23 mouse cellular contexts compared by ENCODE assay signal in the genomic region with DNA sequence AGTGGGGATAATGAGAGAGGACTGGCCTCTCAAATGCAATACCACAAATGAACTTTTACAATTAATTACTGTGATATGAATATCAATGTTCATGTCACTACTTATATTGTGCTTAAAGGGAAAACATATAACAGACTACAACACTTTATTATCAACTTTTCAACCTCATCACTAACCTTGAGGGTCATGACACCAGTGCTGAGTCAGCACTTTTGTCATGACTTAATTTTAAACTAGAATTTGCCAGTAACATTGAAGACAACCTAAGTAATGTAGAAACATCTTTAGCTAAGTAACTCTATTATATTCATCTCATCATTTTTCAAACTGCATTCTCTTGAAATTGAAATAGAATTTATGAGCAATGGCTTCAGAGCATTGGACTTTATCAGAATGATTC.
DNase-seq lines count a peak whose midpoint lies in the region; ATAC-seq and TF ChIP-seq lines count a peak whose summit lies in the region.
"Had no signal": no experiment of that assay in that cellular context is flagged by ENCODE, and none has a peak within 500 bp of the region (broad histone marks: within the 10 kb centered on the region; RNA-seq: fewer than 3 reads in every experiment).

No protein-coding gene starts in this region.

- TF ChIP-seq CTCF in CH12.LX (conservative IDR thresholded peaks at IDR 0.05 in 1 of 2, IDR thresholded peaks at IDR 0.05 in 1 of 2; ENCODE audit: low read depth in 2 of 2, low read length in 2 of 2), result no peak
- TF ChIP-seq CTCF in MEL (IDR thresholded peaks at IDR 0.05 in 2 of 3, conservative IDR thresholded peaks at IDR 0.05 in 1 of 3; ENCODE audit: control insufficient read depth in 1 of 3, insufficient read depth in 1 of 3, low read depth in 2 of 3, low read length in 3 of 3, poor library complexity in 1 of 3, severe bottlenecking in 1 of 3), result no peak

- H3K4me1 ChIP-seq in CH12.LX (ENCODE audit: control insufficient read depth in 1 of 2, insufficient read depth in 2 of 2), result no peaks in the 10 kb centered on the region
- H3K4me1 ChIP-seq in ES-E14 (ENCODE audit: control insufficient read depth in 2 of 2, insufficient read depth in 2 of 2, low read length in 2 of 2, poor library complexity in 1 of 2), result no peaks in the 10 kb centered on the region
- no peaks in the 10 kb centered on the region for H3K4me1 ChIP-seq in MEL (ENCODE audit: control insufficient read depth in 1 of 2, insufficient read depth in 2 of 2, low read length in 2 of 2)
- no peaks in the 10 kb centered on the region for H3K4me1 ChIP-seq in forebrain, embryonic 13.5 days

- H3K9ac ChIP-seq in CH12.LX (ENCODE audit: insufficient read depth, low read depth) (no peak overlapping the region), ES-E14 (ENCODE audit: insufficient read depth, low read depth, low read length, poor library complexity, severe bottlenecking) (no peak overlapping the region), MEL (ENCODE audit: control insufficient read depth, low read depth, low read length, poor library complexity, severe bottlenecking) (no peak overlapping the region)
- no peak overlapping the region for H3K9ac ChIP-seq in forebrain, embryonic 13.5 days

- TF ChIP-seq POLR2A in CH12.LX (IDR thresholded peaks at IDR 0.05; ENCODE audit: low read depth, low read length) (no peak), MEL (IDR thresholded peaks at IDR 0.05; ENCODE audit: control insufficient read depth in 1 of 2, insufficient read depth in 1 of 2, low read depth in 1 of 2, low read length in 2 of 2, poor library complexity in 1 of 2) (no peak)

- ATAC-seq in megakaryocyte, adult 5-6 weeks (ENCODE audit: poor library complexity, severe bottlenecking), result no peak
- no peak for ATAC-seq in forebrain, embryonic 13.5 days
- ATAC-seq: activated CD4-positive, CD25-positive, alpha-beta regulatory T cell, adult 4 months; CD4-positive, CD25-positive, alpha-beta regulatory T cell, adult 4 months; Patski had no signal

- no peak overlapping the region for H3K4me3 ChIP-seq in CH12.LX (replicated peaks in 1 of 3; ENCODE audit: low read depth in 2 of 3, low read length in 2 of 3, poor library complexity in 1 of 3)
- H3K4me3 ChIP-seq in ES-E14 (ENCODE audit: insufficient read depth in 1 of 2, low read depth in 1 of 2, low read length in 2 of 2, poor library complexity in 1 of 2, severe bottlenecking in 1 of 2), result no peak overlapping the region
- no peak overlapping the region for H3K4me3 ChIP-seq in MEL (ENCODE audit: control insufficient read depth in 1 of 2, insufficient read depth in 1 of 2, low read depth in 2 of 2, low read length in 2 of 2)
- no peak overlapping the region for H3K4me3 ChIP-seq in forebrain, embryonic 13.5 days

- H3K36me3 ChIP-seq in CH12.LX (replicated peaks in 1 of 2; ENCODE audit: control insufficient read depth in 1 of 2, insufficient read depth in 1 of 2, low read length in 1 of 2), result no peaks in the 10 kb centered on the region
- H3K36me3 ChIP-seq in ES-E14 (ENCODE audit: control insufficient read depth, insufficient read depth, low read length, poor library complexity, severe bottlenecking), result no peaks in the 10 kb centered on the region
- H3K36me3 ChIP-seq in MEL (ENCODE audit: control insufficient read depth in 1 of 2, insufficient read depth in 2 of 2, low read length in 2 of 2), result no peaks in the 10 kb centered on the region
- H3K36me3 ChIP-seq in forebrain, embryonic 13.5 days (ENCODE audit: poor library complexity, severe bottlenecking), result no peaks in the 10 kb centered on the region
- H3K36me3 ChIP-seq: G1E had no signal

- H3K79me2 ChIP-seq in CH12.LX (replicated peaks; ENCODE audit: control insufficient read depth, extremely low read depth, insufficient read depth, poor library complexity, severe bottlenecking), result no peaks in the 10 kb centered on the region
- no peaks in the 10 kb centered on the region for H3K79me2 ChIP-seq in MEL (ENCODE audit: control insufficient read depth, insufficient read depth, low read length, poor library complexity)

- in situ Hi-C loops in CH12.LX (cut with MboI; ENCODE audit: low pct_ligation_motif_present, low pct_unique_long_range_greater_than_20kb, low sequenced_read_pairs) (no loop called here), ES-E14 (cut with MboI; ENCODE audit: low sequenced_read_pairs in 2 of 2, unreplicated experiment in 2 of 2) (no loop called here)

- DNase-seq in CH12.LX (ENCODE audit: extremely low read depth) (no peak), ES-E14 (ENCODE audit: low read depth, low spot score) (no peak), MEL (ENCODE audit: low read depth, low spot score) (no peak)
- no peak for DNase-seq in right cerebral cortex, postnatal 14 days
- DNase-seq: adrenal gland, adult 2 months; adrenal gland, adult 8-10 months; adrenal gland, postnatal 10 days; adrenal gland, postnatal 14 days; adrenal gland, postnatal 25 days; adrenal gland, postnatal 36 days; B cell, adult 2 months; cerebellum, adult 11 months; cerebellum, adult 11-12 months; cerebellum, adult 18-20 months; cerebellum, adult 2 months; cerebellum, adult 8-10 months; cerebellum, adult 9-10 months had no signal

- TF ChIP-seq EP300 in CH12.LX (IDR thresholded peaks at IDR 0.05; ENCODE audit: low read length), result no peak
- no peak for TF ChIP-seq EP300 in MEL (IDR thresholded peaks at IDR 0.05; ENCODE audit: low read depth in 1 of 2, low read length in 2 of 2)

- dilution Hi-C loops in CH12.LX (cut with MboI; ENCODE audit: extremely low pct_ligation_motif_present, extremely low pct_unique_long_range_greater_than_20kb, low sequenced_read_pairs), result no loop called here

- H3K27ac ChIP-seq in CH12.LX (ENCODE audit: insufficient read depth, low read depth), result no peak overlapping the region
- H3K27ac ChIP-seq in ES-E14 (ENCODE audit: insufficient read depth, low read depth, low read length, poor library complexity, severe bottlenecking), result no peak overlapping the region
- H3K27ac ChIP-seq in MEL (ENCODE audit: control insufficient read depth, low read depth, low read length), result no peak overlapping the region
- no peak overlapping the region for H3K27ac ChIP-seq in forebrain, embryonic 13.5 days

- TF ChIP-seq RAD21 in CH12.LX (IDR thresholded peaks at IDR 0.05; ENCODE audit: low read depth, low read length) (no peak), MEL (IDR thresholded peaks at IDR 0.05; ENCODE audit: low read depth, low read length) (no peak)

- H3K4me2 ChIP-seq in CH12.LX (ENCODE audit: insufficient read depth, low read depth, poor library complexity, severe bottlenecking), result no peak overlapping the region
- no peak overlapping the region for H3K4me2 ChIP-seq in forebrain, embryonic 13.5 days

- H3K9me3 ChIP-seq in CH12.LX (replicated peaks; ENCODE audit: low read length) (peaks cover 12% of the 10 kb centered on the region), ES-E14 (ENCODE audit: control insufficient read depth, insufficient read depth, low read depth, low read length) (no peaks in the 10 kb centered on the region), MEL (replicated peaks; ENCODE audit: insufficient read depth, low read length) (no peaks in the 10 kb centered on the region)
- no peaks in the 10 kb centered on the region for H3K9me3 ChIP-seq in forebrain, embryonic 13.5 days (replicated peaks)

- no peaks in the 10 kb centered on the region for H3K27me3 ChIP-seq in CH12.LX (replicated peaks)
- no peaks in the 10 kb centered on the region for H3K27me3 ChIP-seq in MEL (ENCODE audit: control insufficient read depth in 1 of 2, insufficient read depth in 2 of 2, low read length in 2 of 2)
- H3K27me3 ChIP-seq in forebrain, embryonic 13.5 days, result no peaks in the 10 kb centered on the region
- H3K27me3 ChIP-seq: Patski had no signal

TF ChIP-seq in CH12.LX, 34 proteins besides CTCF, POLR2A, EP300 and RAD21:
- TF ChIP-seq MAFK (IDR thresholded peaks at IDR 0.05; ENCODE audit: insufficient replicate concordance, low read length) (peak; percentile 98), ELF1 (IDR thresholded peaks at IDR 0.05; ENCODE audit: low read depth, low read length) (no peak)

TF ChIP-seq in ES-E14, 5 proteins besides CTCF, POLR2A, EP300 and RAD21:
- TF ChIP-seq ZC3H11A (IDR thresholded peaks at IDR 0.05; ENCODE audit: borderline replicate concordance, low read depth, low read length), result no peak
- TF ChIP-seq MAFK (IDR thresholded peaks at IDR 0.05; ENCODE audit: insufficient read depth, low read depth, low read length), result peak; percentile 98

TF ChIP-seq in MEL, 35 proteins besides CTCF, POLR2A, EP300 and RAD21:
- no peak for TF ChIP-seq UBTF (IDR thresholded peaks at IDR 0.05; ENCODE audit: borderline replicate concordance, insufficient read depth, low read depth, low read length)
- TF ChIP-seq MAFK (IDR thresholded peaks at IDR 0.05; ENCODE audit: borderline replicate concordance, low read depth, low read length), result peak; percentile 95
- no peak for TF ChIP-seq POLR2AphosphoS2 (IDR thresholded peaks at IDR 0.05; ENCODE audit: low read length)
TF ChIP-seq in MEL: peak in this region for 1.

Comparison
In these comparisons a context has a peak if more than half of its experiments do, and no peak if none do; other contexts are left out.
1. Of the 35 proteins assayed by ChIP-seq in both MEL and CH12.LX: peak only in MEL: none; only in CH12.LX: none; in both: MAFK; in neither: 34.